Mouse (Mus musculus): Measurements from ENCODE around the gene Agap1.

DNA sequence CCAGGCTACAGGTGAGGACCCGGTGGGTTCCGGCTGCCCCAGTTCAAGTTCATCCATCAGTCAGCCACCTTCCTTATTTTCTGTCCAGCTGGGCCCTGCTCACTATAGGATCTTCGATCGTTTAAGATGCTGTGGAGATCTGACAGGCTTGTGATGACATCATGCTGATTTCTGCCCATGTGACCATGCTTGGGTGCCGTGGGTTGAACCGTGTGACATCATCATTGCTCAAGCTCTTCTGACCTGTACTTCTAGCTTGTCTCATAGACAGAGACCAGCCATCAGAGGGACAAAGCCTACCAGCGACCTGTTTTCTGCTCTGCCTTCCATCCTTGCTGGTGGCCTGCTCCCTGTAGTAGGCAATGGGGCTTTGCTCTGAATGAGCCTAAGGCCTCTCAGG is 146.7 kb downstream of the Agap1 start:
- TF ChIP-seq CTCF (IDR thresholded peaks at IDR 0.05): no peak
- TF ChIP-seq EP300 (IDR thresholded peaks at IDR 0.05): no peak
